Mouse (Mus musculus) heart, adult 18-20 months (tissue): Measurements from ENCODE around the gene Vamp5. TPM values are rescaled to one million over a fixed set of nuclear protein-coding genes. Genes with fewer than 3 reads are reported as not detected.
A peak's percentile ranks its signal among the peaks of the same experiment; 100 is the strongest.

ENCODE experiments used
- DNase-seq, 2 experiments: peaks; one replicate each; pipeline ENCODE4 v3.0.0; 2021 to 2022; ENCODE audit warnings: mixed read lengths in 1 of 2
- total RNA-seq, 2 experiments: library from RNA; stranded (reverse); gene quantifications; 2 replicates each; pipeline ENCODE4 v1.2.3; 2021

The Vamp5 gene
- total RNA-seq, 2 experiments from 2014 or later = 48.9 to 61.5 TPM

GRCm38 (mm10) chr6:72389941-72390771 is 9.9 kb upstream of the Vamp5 start, which contains the start of gene Vamp8:
Gene Vamp8 (minus strand): TSS chr6:72390703.
- DNase-seq = peak; percentile 95

- DNase-seq = no peak
Measured at GRCm38 (mm10) chr6:72389471-72389940, 9.2 kb upstream of the Vamp5 start.

GRCm38 (mm10) chr6:72388791-72389329 is 8.6 kb upstream of the Vamp5 start:
- no peak for DNase-seq

- DNase-seq = no peak
Measured at GRCm38 (mm10) chr6:72388266-72388665, 8.0 kb upstream of the Vamp5 start.

GRCm38 (mm10) chr6:72387816-72388215 is 7.5 kb upstream of the Vamp5 start:
- no peak for DNase-seq

- DNase-seq = no peak
Measured at GRCm38 (mm10) chr6:72386561-72386960, 6.3 kb upstream of the Vamp5 start.

- no peak for DNase-seq
Measured at GRCm38 (mm10) chr6:72385258-72385657, 5.0 kb upstream of the Vamp5 start.

- DNase-seq = no peak
Measured at GRCm38 (mm10) chr6:72383952-72384351, 3.7 kb upstream of the Vamp5 start.

- no peak for DNase-seq
Measured at GRCm38 (mm10) chr6:72383142-72383820, 3.0 kb upstream of the Vamp5 start.

GRCm38 (mm10) chr6:72382494-72382893 is 2.2 kb upstream of the Vamp5 start:
- DNase-seq = no peak

GRCm38 (mm10) chr6:72379377-72380130 is 714 bp downstream of the Vamp5 start:
- peak; percentile 45 to 50 for DNase-seq

GRCm38 (mm10) chr6:72378510-72379234 is 1.6 kb downstream of the Vamp5 start:
- DNase-seq = no peak

GRCm38 (mm10) chr6:72374820-72375563 is 5.3 kb downstream of the Vamp5 start:
- DNase-seq = no peak

GRCm38 (mm10) chr6:72374206-72374605 is 6.1 kb downstream of the Vamp5 start:
- no peak for DNase-seq

- no peak for DNase-seq
Measured at GRCm38 (mm10) chr6:72373184-72373583, 7.1 kb downstream of the Vamp5 start.

- no peak for DNase-seq
Measured at GRCm38 (mm10) chr6:72371571-72371970, 8.7 kb downstream of the Vamp5 start.

GRCm38 (mm10) chr6:72371147-72371546 is 9.1 kb downstream of the Vamp5 start:
- DNase-seq = peak; percentile 59 to 66

- DNase-seq = peak in 1 of 2 experiments; percentile 38
Measured at GRCm38 (mm10) chr6:72370091-72370490, 10.2 kb downstream of the Vamp5 start.

- DNase-seq = no peak
Measured at GRCm38 (mm10) chr6:72369557-72369956, 10.7 kb downstream of the Vamp5 start.

GRCm38 (mm10) chr6:72367460-72367974 is 12.8 kb downstream of the Vamp5 start:
- DNase-seq = no peak
